Mouse (Mus musculus) gastrocnemius, postnatal 4 days (tissue): ENCODE data around the gene C8a. TPM values are rescaled to one million over a fixed set of nuclear protein-coding genes. Genes with fewer than 3 reads are reported as not detected.

Experiments used
- DNase-seq, 2 experiments: peaks; one replicate each; pipeline ENCODE4 v3.0.0; 2021 to 2022; ENCODE audit warnings: low spot score in 2 of 2, mixed read lengths in 2 of 2
- total RNA-seq, 2 experiments: library from RNA; stranded (reverse); gene quantifications; 2 replicates each; pipeline ENCODE4 v1.2.3; 2021

Gene C8a
- total RNA-seq, 2 experiments from 2014 or later, result 0.36 TPM; not detected in 1

- no peak for DNase-seq
These were observed 100.6 kb downstream of the C8a start for GRCm38 (mm10) chr4:104775601-104776000.

- no peak for DNase-seq
These were observed 105.9 kb downstream of the C8a start for GRCm38 (mm10) chr4:104770331-104770730.

GRCm38 (mm10) chr4:104769602-104770001 lies 106.6 kb downstream of the C8a start:
- DNase-seq, result no peak

GRCm38 (mm10) chr4:104768190-104768589 lies 108.0 kb downstream of the C8a start:
- no peak for DNase-seq

- DNase-seq, result no peak
These were observed 110.1 kb downstream of the C8a start, which contains the start of gene C8b for GRCm38 (mm10) chr4:104766065-104766464. Gene C8b, plus strand, starts transcription at chr4:104766317.

Other genes starting within 250 kb of the C8a start
- gene C8b, start 110.1 kb downstream of the C8a start, total RNA-seq, result under 1 TPM in 1 of 2 experiments, not detected in 1; 0.65 TPM
- not detected for gene Gm17662, start 19.1 kb downstream of the C8a start, total RNA-seq
- gene Fyb2, start 37.1 kb upstream of the C8a start, total RNA-seq, result under 1 TPM; 0.13 to 0.22 TPM
- 10 to 100 TPM; 44.4 to 46.8 TPM for gene Prkaa2, start 233.5 kb upstream of the C8a start, total RNA-seq